Mouse (Mus musculus) MEL-GATA-1-ER (cell line): ENCODE results near the gene Vmn1r159.
"Not testable (repeated sequence)": the region's sequence is repeated elsewhere in the genome, so short reads cannot be mapped to it uniquely, and the experiment has no call there.

ENCODE experiments used
- DNase-seq: peaks from one replicate; pipeline ENCODE4 v3.0.0-alpha.2; 2012; ENCODE audit warnings: low read depth; ENCODE audit errors: extremely low read depth

The Vmn1r159 gene

GRCm38 (mm10) chr7:22843505-22843904 is at the start of gene Vmn1r159:
TSS of gene Vmn1r159 (minus strand) at chr7:22843605.
- DNase-seq = not testable (repeated sequence)

- not testable (repeated sequence) for DNase-seq
Observed at GRCm38 (mm10) chr7:22870924-22871323, 27.5 kb upstream of the Vmn1r159 start, which contains the start of gene Vmn1r160. TSS of gene Vmn1r160 (plus strand) at chr7:22871224.
